Mouse (Mus musculus): ENCODE data around the gene Gm44511. TPM values are rescaled to one million over a fixed set of nuclear protein-coding genes. Genes with fewer than 3 reads are reported as not detected.
"Not testable (repeated sequence)": the region's sequence is repeated elsewhere in the genome, so short reads cannot be mapped to it uniquely, and the experiment has no call there.

Gm44511 gene
- polyA plus RNA-seq, 1 experiment from 2014 or later = not detected

GRCm38 (mm10) chr6:128753610-128754224, 72.4 kb downstream of the Gm44511 start:
- H3K36me3 ChIP-seq (ENCODE audit: control insufficient read depth, insufficient read depth, low read length); H3K4me3 ChIP-seq (replicated peaks; ENCODE audit: low read depth, low read length); H3K9ac ChIP-seq (replicated peaks; ENCODE audit: low read length): not testable (repeated sequence)

GRCm38 (mm10) chr6:128747006-128747405, 79.1 kb downstream of the Gm44511 start:
- H3K4me3 ChIP-seq (replicated peaks; ENCODE audit: low read depth, low read length); H3K4me2 ChIP-seq (ENCODE audit: low read length); H3K36me3 ChIP-seq (ENCODE audit: control insufficient read depth, insufficient read depth, low read length); H3K4me1 ChIP-seq (ENCODE audit: control insufficient read depth, insufficient read depth, low read length); H3K27me3 ChIP-seq (ENCODE audit: control insufficient read depth, insufficient read depth, low read length); DNase-seq; ATAC-seq (ENCODE audit: low FRiP score, low TSS enrichment); H3K9me3 ChIP-seq (ENCODE audit: control insufficient read depth, low read length); H3K9ac ChIP-seq (replicated peaks; ENCODE audit: low read length); H3K27ac ChIP-seq (replicated peaks; ENCODE audit: low read depth, low read length): not testable (repeated sequence)
- 85% methylated on average over 6 of the region's 6 CpGs for WGBS

More at GRCm38 (mm10) chr6:128753610-128754224, 72.4 kb downstream of the Gm44511 start:
- H3K4me1 ChIP-seq (ENCODE audit: control insufficient read depth, insufficient read depth, low read length); H3K27me3 ChIP-seq (ENCODE audit: control insufficient read depth, insufficient read depth, low read length); H3K9me3 ChIP-seq (ENCODE audit: control insufficient read depth, low read length): not testable (repeated sequence)
- ATAC-seq (ENCODE audit: low FRiP score, low TSS enrichment) (peak; percentile 92), DNase-seq (peak; percentile 89)
- WGBS = 42% methylated on average over 7 of the region's 8 CpGs
- Histone ChIP-seq H3K27ac (replicated peaks; ENCODE audit: low read depth, low read length) (peak overlapping the region; percentile 67), H3K4me2 (ENCODE audit: low read length) (peak overlapping the region; percentile 30; the same call in 1 of the 2 replicates)

- ATAC-seq (ENCODE audit: low FRiP score, low TSS enrichment) (no peak), DNase-seq (no peak)
- WGBS = 88% methylated on average over 7 of the region's 7 CpGs
- H3K4me3 ChIP-seq (replicated peaks; ENCODE audit: low read depth, low read length) = no peak overlapping the region
- no peak overlapping the region for H3K27ac ChIP-seq (replicated peaks; ENCODE audit: low read depth, low read length)
- H3K9ac ChIP-seq (replicated peaks; ENCODE audit: low read length) = no peak overlapping the region
- no peaks in the 10 kb centered on the region for H3K36me3 ChIP-seq (ENCODE audit: control insufficient read depth, insufficient read depth, low read length)
- no peaks in the 10 kb centered on the region for H3K4me1 ChIP-seq (ENCODE audit: control insufficient read depth, insufficient read depth, low read length)
- H3K4me2 ChIP-seq (ENCODE audit: low read length) = no peak overlapping the region
- no peaks in the 10 kb centered on the region for H3K9me3 ChIP-seq (ENCODE audit: control insufficient read depth, low read length)
- no peaks in the 10 kb centered on the region for H3K27me3 ChIP-seq (ENCODE audit: control insufficient read depth, insufficient read depth, low read length)
These were observed 88.7 kb downstream of the Gm44511 start for GRCm38 (mm10) chr6:128737445-128737844.

- no peaks in the 10 kb centered on the region for H3K4me1 ChIP-seq (ENCODE audit: control insufficient read depth, insufficient read depth, low read length)
- H3K9me3 ChIP-seq (ENCODE audit: control insufficient read depth, low read length) = no peaks in the 10 kb centered on the region
- no peak for ATAC-seq (ENCODE audit: low FRiP score, low TSS enrichment)
- H3K4me3 ChIP-seq (replicated peaks; ENCODE audit: low read depth, low read length) = no peak overlapping the region
- no peak overlapping the region for H3K4me2 ChIP-seq (ENCODE audit: low read length)
- H3K27me3 ChIP-seq (ENCODE audit: control insufficient read depth, insufficient read depth, low read length) = no peaks in the 10 kb centered on the region
- H3K27ac ChIP-seq (replicated peaks; ENCODE audit: low read depth, low read length) = no peak overlapping the region
- no peaks in the 10 kb centered on the region for H3K36me3 ChIP-seq (ENCODE audit: control insufficient read depth, insufficient read depth, low read length)
- DNase-seq = no peak
- H3K9ac ChIP-seq (replicated peaks; ENCODE audit: low read length) = no peak overlapping the region
These were observed 90.0 kb downstream of the Gm44511 start for GRCm38 (mm10) chr6:128736100-128736499.

GRCm38 (mm10) chr6:128734896-128735295, 91.2 kb downstream of the Gm44511 start:
- H3K36me3 ChIP-seq (ENCODE audit: control insufficient read depth, insufficient read depth, low read length) = no peaks in the 10 kb centered on the region
- H3K4me2 ChIP-seq (ENCODE audit: low read length) = no peak overlapping the region
- H3K4me1 ChIP-seq (ENCODE audit: control insufficient read depth, insufficient read depth, low read length) = no peaks in the 10 kb centered on the region
- no peak overlapping the region for H3K4me3 ChIP-seq (replicated peaks; ENCODE audit: low read depth, low read length)
- DNase-seq (no peak), ATAC-seq (ENCODE audit: low FRiP score, low TSS enrichment) (no peak)
- no peaks in the 10 kb centered on the region for H3K27me3 ChIP-seq (ENCODE audit: control insufficient read depth, insufficient read depth, low read length)
- no peaks in the 10 kb centered on the region for H3K9me3 ChIP-seq (ENCODE audit: control insufficient read depth, low read length)
- H3K9ac ChIP-seq (replicated peaks; ENCODE audit: low read length) = no peak overlapping the region
- no peak overlapping the region for H3K27ac ChIP-seq (replicated peaks; ENCODE audit: low read depth, low read length)

- Histone ChIP-seq H3K4me2 (ENCODE audit: low read length) (no peak overlapping the region), H3K9me3 (ENCODE audit: control insufficient read depth, low read length) (no peaks in the 10 kb centered on the region), H3K9ac (replicated peaks; ENCODE audit: low read length) (no peak overlapping the region), H3K27me3 (ENCODE audit: control insufficient read depth, insufficient read depth, low read length) (no peaks in the 10 kb centered on the region), H3K4me3 (replicated peaks; ENCODE audit: low read depth, low read length) (no peak overlapping the region), H3K36me3 (ENCODE audit: control insufficient read depth, insufficient read depth, low read length) (no peaks in the 10 kb centered on the region), H3K27ac (replicated peaks; ENCODE audit: low read depth, low read length) (no peak overlapping the region), H3K4me1 (ENCODE audit: control insufficient read depth, insufficient read depth, low read length) (no peaks in the 10 kb centered on the region)
- DNase-seq (no peak), ATAC-seq (ENCODE audit: low FRiP score, low TSS enrichment) (no peak)
- WGBS = 82% methylated on average over 5 of the region's 5 CpGs
These were observed 92.0 kb downstream of the Gm44511 start for GRCm38 (mm10) chr6:128733908-128734679.

GRCm38 (mm10) chr6:128732032-128732431, 94.1 kb downstream of the Gm44511 start:
- no peak for DNase-seq
- 84% methylated on average over 3 of the region's 3 CpGs for WGBS
- ATAC-seq (ENCODE audit: low FRiP score, low TSS enrichment) = no peak
- no peaks in the 10 kb centered on the region for H3K36me3 ChIP-seq (ENCODE audit: control insufficient read depth, insufficient read depth, low read length)
- no peaks in the 10 kb centered on the region for H3K4me1 ChIP-seq (ENCODE audit: control insufficient read depth, insufficient read depth, low read length)
- no peaks in the 10 kb centered on the region for H3K9me3 ChIP-seq (ENCODE audit: control insufficient read depth, low read length)
- H3K4me2 ChIP-seq (ENCODE audit: low read length) = no peak overlapping the region
- H3K4me3 ChIP-seq (replicated peaks; ENCODE audit: low read depth, low read length) = no peak overlapping the region
- H3K27me3 ChIP-seq (ENCODE audit: control insufficient read depth, insufficient read depth, low read length) = no peaks in the 10 kb centered on the region
- no peak overlapping the region for H3K27ac ChIP-seq (replicated peaks; ENCODE audit: low read depth, low read length)
- H3K9ac ChIP-seq (replicated peaks; ENCODE audit: low read length) = no peak overlapping the region

Measured in midbrain, embryonic 14.5 days (tissue).